Mouse (Mus musculus) right cerebral cortex, postnatal 36 days (tissue): ENCODE measurements around the gene Manba.
"Not testable (repeated sequence)": the region's sequence is repeated elsewhere in the genome, so short reads cannot be mapped to it uniquely, and the experiment has no call there.

Experiments
- DNase-seq, 2 experiments: peaks; one replicate each; pipeline ENCODE4 v3.0.0; 2022; ENCODE audit warnings: low spot score in 2 of 2, mixed read lengths in 1 of 2

Manba gene

DNA sequence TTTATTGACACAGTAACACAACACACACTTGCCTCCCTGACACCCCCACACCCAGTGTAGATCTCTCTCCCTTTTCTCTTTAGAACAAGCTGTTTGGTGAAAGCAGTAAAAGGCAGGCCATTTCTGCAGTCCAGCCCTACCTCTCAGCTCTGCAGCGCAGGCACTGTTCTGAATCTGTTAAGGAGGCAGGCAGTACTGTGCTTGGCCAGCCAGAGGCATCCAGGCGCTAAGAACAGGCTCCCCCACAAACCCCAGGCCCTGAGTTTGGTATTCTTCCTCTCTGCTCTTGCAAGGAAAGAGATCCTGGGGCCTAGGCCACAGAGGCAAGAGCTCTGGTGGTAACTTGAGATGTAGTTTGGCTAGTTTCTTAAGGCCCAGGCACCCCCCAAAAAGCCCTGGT, 39.5 kb downstream of the Manba start:
- not testable (repeated sequence) for DNase-seq

DNA sequence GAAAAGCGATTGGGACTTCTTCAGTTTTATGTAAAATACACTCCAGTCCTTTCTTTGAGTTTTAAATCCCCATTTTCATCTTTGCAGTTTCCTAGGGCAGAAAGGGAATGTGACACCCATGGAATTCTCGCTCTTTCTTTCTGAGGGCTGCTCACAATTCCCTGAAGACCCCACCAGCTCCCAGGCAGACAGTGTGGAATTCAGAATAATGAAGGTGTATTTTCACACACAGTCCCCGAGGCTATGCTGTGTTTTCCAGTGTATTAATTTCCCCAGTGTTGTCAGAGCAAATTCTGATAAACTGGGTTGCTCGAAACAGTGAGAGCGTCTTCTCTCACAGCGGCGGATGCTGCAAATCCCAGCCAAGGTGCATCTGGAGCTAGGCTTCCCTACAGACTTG, 44.3 kb downstream of the Manba start:
- DNase-seq: no peak

GRCm38 (mm10) chr3:135531762-135532161, 46.4 kb downstream of the Manba start:
- DNase-seq: no peak

- DNase-seq: no peak
Observed at GRCm38 (mm10) chr3:135534103-135534502, 48.7 kb downstream of the Manba start.

GRCm38 (mm10) chr3:135546212-135546923, 61.0 kb downstream of the Manba start:
- DNase-seq: no peak

GRCm38 (mm10) chr3:135547298-135547697, 61.9 kb downstream of the Manba start:
- DNase-seq: no peak

DNA sequence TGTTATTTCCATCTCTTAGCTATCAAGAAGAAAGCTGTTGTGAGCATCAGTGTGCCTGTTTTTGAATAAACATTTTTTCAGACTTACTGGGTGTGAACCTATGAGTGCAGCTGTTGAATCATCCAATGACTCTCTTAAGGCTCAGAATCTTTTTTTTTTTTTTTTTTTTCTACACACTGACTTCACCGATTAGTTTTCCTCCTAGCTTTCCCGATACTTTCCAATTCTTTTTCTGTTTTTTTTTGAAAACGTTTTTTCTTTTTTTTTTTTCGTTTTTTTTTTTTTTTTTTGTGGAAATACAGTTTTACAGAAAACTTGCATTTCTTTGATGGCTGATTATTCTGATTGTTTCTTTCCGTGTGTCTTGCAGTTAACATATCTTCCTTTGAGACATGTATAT, 67.5 kb downstream of the Manba start:
- DNase-seq: no peak

- no peak for DNase-seq
Observed at GRCm38 (mm10) chr3:135555192-135555591, 69.8 kb downstream of the Manba start.

GRCm38 (mm10) chr3:135556052-135556587, 70.7 kb downstream of the Manba start:
- peak; percentile 8 to 11 for DNase-seq

DNA sequence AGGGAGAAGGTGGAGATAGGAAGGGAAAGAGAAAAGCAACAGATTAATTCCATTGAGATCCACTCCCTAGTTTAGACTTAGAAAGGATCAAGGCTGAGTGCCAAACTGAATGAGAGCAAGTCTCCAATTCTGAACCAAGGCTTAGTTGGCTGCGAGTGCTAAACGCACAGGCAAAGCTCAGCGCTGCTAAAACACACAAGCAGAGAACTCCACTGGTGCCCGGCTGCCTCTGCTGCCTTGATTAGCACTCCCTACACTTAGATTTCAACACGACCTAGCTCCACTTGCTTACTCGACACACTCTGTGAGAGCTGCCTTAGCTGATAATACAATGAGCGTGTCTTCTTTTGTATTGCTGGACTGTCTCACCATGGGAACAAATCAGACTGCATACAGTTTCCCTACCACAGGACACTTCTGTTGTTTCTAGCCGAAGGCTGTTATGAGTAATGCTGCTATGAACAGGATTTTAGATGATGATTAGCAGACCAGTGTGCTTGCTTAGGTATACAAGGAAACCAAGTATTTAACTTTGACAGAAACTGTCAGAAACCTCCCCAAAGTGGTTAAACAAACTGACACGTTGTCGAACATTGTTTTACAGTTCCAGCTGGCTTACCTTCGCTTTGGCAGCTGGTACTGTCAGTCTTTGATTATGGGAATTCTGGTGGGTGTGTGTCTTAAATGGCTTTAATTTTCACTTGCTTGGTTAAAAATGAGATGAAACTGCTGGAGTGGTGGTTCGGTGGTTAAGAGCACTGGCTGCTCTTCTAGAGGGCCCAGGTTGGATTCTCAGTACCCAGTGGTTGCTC, 71.6 kb downstream of the Manba start:
- DNase-seq: peak in 1 of 2 experiments; percentile 8

GRCm38 (mm10) chr3:135562036-135562435, 76.6 kb downstream of the Manba start:
- no peak for DNase-seq

GRCm38 (mm10) chr3:135563163-135563689, 77.8 kb downstream of the Manba start:
- no peak for DNase-seq

DNA sequence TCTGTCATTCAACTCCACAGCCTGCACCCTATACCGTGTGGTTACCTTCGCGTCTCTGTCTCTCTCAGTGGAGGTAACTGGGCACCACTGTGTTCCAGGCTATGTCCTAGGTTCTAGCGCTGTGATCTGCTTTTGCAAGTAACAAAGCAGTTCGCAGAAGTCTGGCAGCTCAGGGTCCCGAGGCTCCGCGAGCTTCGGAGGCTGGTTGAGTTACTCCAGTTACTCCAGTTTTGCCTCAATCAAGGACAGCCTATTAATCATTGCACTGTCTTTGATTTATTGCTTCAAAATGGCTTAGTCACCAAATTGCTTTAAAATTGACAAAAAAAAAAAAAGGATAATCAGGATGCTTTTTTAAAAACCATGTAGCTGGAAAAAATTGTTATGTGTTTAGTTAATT, 79.3 kb downstream of the Manba start:
- no peak for DNase-seq

- no peak for DNase-seq
Observed at GRCm38 (mm10) chr3:135565306-135565705, 79.9 kb downstream of the Manba start.

GRCm38 (mm10) chr3:135567888-135568287, 82.5 kb downstream of the Manba start:
- DNase-seq: no peak

GRCm38 (mm10) chr3:135568633-135569032, 83.2 kb downstream of the Manba start:
- no peak for DNase-seq

GRCm38 (mm10) chr3:135571540-135571939, 86.1 kb downstream of the Manba start:
- DNase-seq: no peak

GRCm38 (mm10) chr3:135573051-135573450, 87.6 kb downstream of the Manba start:
- no peak for DNase-seq

GRCm38 (mm10) chr3:135575126-135575525, 89.7 kb downstream of the Manba start:
- no peak for DNase-seq

DNA sequence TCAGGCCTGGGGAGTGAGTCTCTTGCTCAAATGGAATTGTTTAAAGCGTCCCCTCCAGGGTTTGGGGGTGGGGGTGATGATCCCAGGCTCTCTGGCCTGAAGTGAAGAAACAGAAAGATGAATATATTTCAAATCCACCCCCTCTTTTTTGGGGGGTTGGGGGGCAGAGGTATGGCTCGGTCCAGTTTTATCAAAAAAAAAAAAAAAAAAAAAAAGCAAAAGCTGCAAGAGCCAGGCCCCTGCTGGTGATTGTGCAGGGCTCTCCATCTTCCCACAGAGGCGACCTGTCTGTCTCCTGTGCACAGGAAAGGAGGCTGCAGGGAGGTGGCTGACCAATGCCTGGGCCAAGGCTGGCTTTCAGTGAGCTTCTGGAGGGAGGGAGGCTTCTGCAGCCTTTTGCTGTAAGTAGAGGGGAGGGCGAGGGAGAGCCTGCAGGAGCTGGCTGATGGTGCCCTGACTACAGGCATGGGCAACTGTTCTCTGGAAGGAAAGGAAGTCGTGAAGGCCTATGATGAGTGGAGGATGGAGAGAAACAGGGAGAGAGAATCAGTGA, 93.3 kb downstream of the Manba start:
- no peak for DNase-seq

DNA sequence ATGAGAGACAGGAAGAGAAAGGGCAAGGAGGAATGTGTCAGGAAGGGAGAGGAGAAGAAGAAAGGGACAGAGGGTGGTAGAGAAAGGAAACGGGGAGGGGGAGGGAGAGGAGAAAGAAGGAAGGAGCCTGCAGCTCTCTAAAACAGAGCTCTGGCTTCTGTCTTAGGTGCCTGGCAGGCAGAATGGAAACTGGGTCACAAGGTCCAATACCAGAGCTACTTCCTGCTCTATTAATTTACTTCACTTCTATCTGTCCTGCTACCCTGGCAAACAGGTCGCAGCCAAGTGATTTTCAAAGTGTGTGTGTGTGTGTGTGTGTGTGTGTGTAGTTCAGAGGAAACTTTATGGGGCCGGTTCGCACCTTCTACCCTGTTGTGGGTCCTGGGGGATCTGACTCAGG, 93.8 kb downstream of the Manba start:
- DNase-seq: no peak
